Mouse (Mus musculus) gastrocnemius, adult 2 months (tissue): ENCODE data around the gene Zfand5. TPM values are rescaled to one million over a fixed set of nuclear protein-coding genes. Genes with fewer than 3 reads are reported as not detected.
"Not testable (repeated sequence)": the region's sequence is repeated elsewhere in the genome, so short reads cannot be mapped to it uniquely, and the experiment has no call there.

Experiments
- DNase-seq: peaks from one replicate; pipeline ENCODE4 v3.0.0; 2022
- H3K27ac ChIP-seq: fragments of 200-600 bp; 2 replicates; pipeline ENCODE4 v1.8.1; 2022; ENCODE audit warnings: mild to moderate bottlenecking
- H3K4me3 ChIP-seq: fragments of 200-600 bp; 2 replicates; pipeline ENCODE4 v1.8.1; 2022; ENCODE audit warnings: mild to moderate bottlenecking, moderate library complexity
- CTCF ChIP-seq: fragments of 200-600 bp; IDR thresholded peaks from 2 replicates; pipeline ENCODE4 v1.8.1; 2022; ENCODE audit warnings: antibody characterized with exemption, mild to moderate bottlenecking, moderate library complexity
- intact Hi-C: fragments of 180-260 bp; cut with DNase I; formaldehyde crosslinking; loops from one replicate; pipeline ENCODE4 v1.15.1; 2025
- long read RNA-seq, 2 experiments: library from polyadenylated mRNA; stranded (forward); transcript quantifications; one replicate each; pipeline ENCODE4 v2.0.0; 2021
- total RNA-seq, 2 experiments: library from RNA; stranded (reverse); gene quantifications; 2 replicates each; pipeline ENCODE4 v1.2.3; 2021

Gene Zfand5
- 100 to 1,000 TPM; 216 to 335 TPM for total RNA-seq
- long read RNA-seq, experiment 1, full-length matches to known transcripts: 380 of 400 reads
- long read RNA-seq, experiment 1, partial matches to known transcripts: 3 of 400 reads
- long read RNA-seq, experiment 1, other reads (novel, unspliced or antisense): 17 of 400 reads
- long read RNA-seq, experiment 2, full-length matches to known transcripts: 597 of 634 reads
- long read RNA-seq, experiment 2, partial matches to known transcripts: 10 of 634 reads
- long read RNA-seq, experiment 2, other reads (novel, unspliced or antisense): 27 of 634 reads

GRCm38 (mm10) chr19:21271741-21272654, at the start of gene Zfand5:
Gene Zfand5 (plus strand): TSS chr19:21272278.
- intact Hi-C loops: loop anchor here (5.0 kb wide), 3 partner anchors 130 to 1870 kb away; partner anchors contain the start of gene Klf9
- Histone ChIP-seq H3K4me3 (peak within 1 kb of the TSS; percentile 84), H3K27ac (peak within 1 kb of the TSS; percentile 100)
- TF ChIP-seq CTCF: 0 out of 2 replicates have a peak, but pooled peaks have one; percentile 3
- peak; percentile 100 for DNase-seq

DNA sequence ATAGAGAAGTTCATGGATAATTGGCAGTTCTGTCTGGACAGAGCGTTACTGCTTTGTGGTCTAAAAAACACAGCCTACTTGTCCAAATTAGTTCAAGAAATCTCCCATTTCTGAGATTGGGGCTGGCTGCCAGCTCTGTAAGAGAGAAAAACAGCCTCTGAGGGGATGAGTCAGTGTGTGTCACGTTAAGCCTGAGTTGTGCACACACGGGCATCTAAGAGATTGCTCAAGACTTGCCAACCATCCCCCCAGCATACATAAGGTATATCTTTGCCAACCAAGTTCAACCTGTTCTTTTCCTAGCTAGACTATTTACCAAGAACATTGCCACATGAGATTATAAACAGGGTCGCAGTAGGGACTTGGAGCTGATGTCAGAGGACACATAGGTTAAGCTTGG, 44.9 kb upstream of the Zfand5 start:
- TF ChIP-seq CTCF: no peak
- Histone ChIP-seq H3K27ac (no peak overlapping the region), H3K4me3 (no peak overlapping the region)
- peak; percentile 50 for DNase-seq
- intact Hi-C loops: no loop called here

DNA sequence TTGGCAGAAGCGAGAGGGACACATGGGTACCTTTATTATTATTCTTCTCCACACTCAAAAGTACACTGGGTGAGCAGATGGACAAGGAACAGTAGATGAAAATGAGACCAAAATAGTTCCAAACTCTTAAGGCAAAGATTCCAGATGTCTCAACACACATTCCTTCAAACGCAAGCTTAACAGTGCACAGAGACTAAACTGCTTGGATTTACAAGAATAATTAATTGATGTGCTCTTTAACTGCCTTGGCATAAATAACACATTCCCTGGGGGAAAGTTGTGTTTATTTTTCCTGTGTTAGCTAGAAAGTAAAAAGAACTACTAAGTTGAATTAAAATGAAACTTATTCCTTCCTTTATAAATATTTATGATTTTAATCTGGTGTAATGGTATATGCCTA, 44.3 kb upstream of the Zfand5 start:
- Histone ChIP-seq H3K27ac (no peak overlapping the region), H3K4me3 (no peak overlapping the region)
- no peak for DNase-seq
- TF ChIP-seq CTCF: no peak
- intact Hi-C loops: no loop called here

DNA sequence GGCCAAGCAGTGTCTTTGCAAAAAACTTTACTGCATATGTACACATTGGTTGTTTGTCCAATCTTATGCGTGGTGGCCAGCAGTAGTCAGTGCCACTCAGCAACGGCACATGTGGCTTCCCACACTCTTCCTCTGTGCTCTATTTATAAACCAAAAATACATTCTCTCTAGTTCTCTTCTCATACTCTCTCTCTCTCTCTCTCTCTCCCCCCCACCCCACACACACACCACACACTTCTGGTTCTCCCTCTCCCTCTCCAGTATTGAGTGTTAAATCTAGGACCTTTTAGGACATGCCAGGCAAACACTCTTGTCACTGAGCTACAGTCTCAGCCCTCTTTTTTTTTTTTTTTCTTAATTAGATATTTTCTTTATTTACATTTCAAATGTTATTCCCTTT, 23.3 kb upstream of the Zfand5 start:
- intact Hi-C loops, H3K27ac ChIP-seq, H3K4me3 ChIP-seq, DNase-seq: not testable (repeated sequence)

DNA sequence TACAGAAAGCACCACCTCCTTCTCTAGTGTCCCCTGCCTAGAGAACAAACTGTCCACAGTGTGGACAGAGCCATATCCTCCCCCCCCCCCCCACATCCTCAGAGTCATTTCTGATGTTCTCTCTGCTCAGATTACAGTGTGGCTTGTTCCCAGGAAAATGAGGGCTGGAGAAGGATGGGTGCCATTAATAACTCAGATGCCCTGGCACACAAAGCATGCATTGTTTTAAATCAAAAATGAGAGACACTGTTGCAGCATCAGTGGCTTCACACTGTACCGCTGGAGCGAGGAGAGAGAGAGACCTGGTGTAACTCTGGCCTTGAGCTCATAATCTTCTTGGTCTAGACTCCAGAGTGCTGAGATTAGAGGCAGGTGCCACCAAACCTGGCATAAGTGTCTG, 18.2 kb upstream of the Zfand5 start:
- intact Hi-C loops: loop anchor here (5.0 kb wide), 1 partner anchor 222 kb away; no protein-coding TSS in a partner anchor
- H3K4me3 ChIP-seq: no peak overlapping the region
- no peak overlapping the region for H3K27ac ChIP-seq
- peak; percentile 28 for DNase-seq
- no peak for TF ChIP-seq CTCF

DNA sequence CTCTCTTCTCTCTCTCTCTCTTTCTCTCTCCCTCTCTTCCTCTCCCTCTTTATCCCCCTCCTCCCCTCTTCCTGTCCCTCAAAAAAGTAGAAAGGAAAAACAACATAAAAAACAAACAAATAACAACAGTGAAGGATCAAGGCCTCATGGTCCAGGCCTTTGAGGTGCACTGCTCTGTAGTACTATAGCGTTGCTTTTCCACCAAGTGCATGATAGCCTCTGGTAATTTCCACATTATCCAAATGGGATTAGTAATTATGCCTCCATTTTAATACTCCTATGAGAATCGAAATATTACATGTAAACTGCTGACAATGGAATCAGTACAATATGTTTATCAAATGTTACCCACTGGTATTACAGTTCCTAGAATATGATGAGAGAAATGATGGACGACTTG, 16.2 kb upstream of the Zfand5 start:
- TF ChIP-seq CTCF: no peak
- intact Hi-C loops: no loop called here
- no peak for DNase-seq
- Histone ChIP-seq H3K27ac (no peak overlapping the region), H3K4me3 (no peak overlapping the region)

- Histone ChIP-seq H3K27ac (no peak overlapping the region), H3K4me3 (no peak overlapping the region)
- no peak for TF ChIP-seq CTCF
- DNase-seq: no peak
- intact Hi-C loops: no loop called here
Measured at GRCm38 (mm10) chr19:21259453-21259852, 12.6 kb upstream of the Zfand5 start.

DNA sequence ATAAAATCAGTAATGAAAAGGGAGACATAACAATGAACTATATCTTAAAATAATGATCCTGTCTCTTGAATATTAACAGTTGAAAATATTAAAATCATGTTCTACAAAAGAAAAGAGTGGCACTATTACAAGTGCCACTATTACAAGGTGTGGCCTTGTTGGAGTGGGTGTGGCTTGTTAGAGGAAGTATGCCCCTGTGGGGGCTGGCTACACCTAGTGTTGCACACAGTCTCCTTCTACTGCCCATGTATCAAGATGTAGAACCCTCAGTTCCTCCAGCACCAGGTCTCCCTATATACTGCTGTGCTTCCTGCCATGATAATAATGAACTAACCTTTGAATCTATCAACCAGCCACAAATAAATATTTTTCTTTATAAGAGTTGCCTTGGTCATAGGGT, 11.8 kb upstream of the Zfand5 start:
- no peak for DNase-seq
- intact Hi-C loops: no loop called here

GRCm38 (mm10) chr19:21271186-21271585, 892 bp upstream of the Zfand5 start:
- no peak for TF ChIP-seq CTCF
- peak overlapping the region; percentile 84 for H3K4me3 ChIP-seq
- no peak for DNase-seq
- peak overlapping the region; percentile 100 for H3K27ac ChIP-seq
- intact Hi-C loops: loop anchor here (5.0 kb wide), 3 partner anchors 129 to 1871 kb away; partner anchors contain the start of gene Klf9

More for the DNA sequence above, 11.8 kb upstream of the Zfand5 start:
- Histone ChIP-seq H3K4me3 (no peak overlapping the region), H3K27ac (no peak overlapping the region)
- TF ChIP-seq CTCF: no peak

GRCm38 (mm10) chr19:21272655-21273284, 692 bp downstream of the Zfand5 start:
- peak overlapping the region; percentile 84 for H3K4me3 ChIP-seq
- H3K27ac ChIP-seq: peak overlapping the region; percentile 100
- intact Hi-C loops: loop anchor here (5.0 kb wide), 3 partner anchors 130 to 1870 kb away; partner anchors contain the start of gene Klf9
- TF ChIP-seq CTCF: no peak
- peak; percentile 87 for DNase-seq

DNA sequence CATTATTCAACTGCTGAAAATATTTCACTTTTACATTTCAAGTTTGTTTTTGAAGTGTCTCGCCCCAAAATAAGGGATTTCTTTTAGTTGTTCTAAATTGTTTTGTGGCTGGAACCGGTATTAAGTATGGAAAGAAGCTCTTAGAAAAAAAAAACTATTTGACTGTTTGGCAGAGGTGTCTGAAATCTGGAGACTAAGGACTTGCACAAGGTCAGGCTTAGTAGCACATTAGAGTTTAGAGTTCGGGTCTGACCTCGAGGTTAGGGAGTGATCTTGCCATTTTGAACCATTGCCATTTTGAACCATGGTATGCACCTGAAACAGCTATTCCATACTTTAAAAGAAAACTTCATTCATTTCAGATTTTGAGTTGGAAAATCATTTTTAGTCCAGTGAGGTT, 1.4 kb downstream of the Zfand5 start:
- intact Hi-C loops: loop anchor here (5.0 kb wide), 3 partner anchors 131 to 1869 kb away; partner anchors contain the start of gene Klf9
- Histone ChIP-seq H3K27ac (peak overlapping the region; percentile 100), H3K4me3 (peak overlapping the region; percentile 84)
- TF ChIP-seq CTCF: no peak
- no peak for DNase-seq

DNA sequence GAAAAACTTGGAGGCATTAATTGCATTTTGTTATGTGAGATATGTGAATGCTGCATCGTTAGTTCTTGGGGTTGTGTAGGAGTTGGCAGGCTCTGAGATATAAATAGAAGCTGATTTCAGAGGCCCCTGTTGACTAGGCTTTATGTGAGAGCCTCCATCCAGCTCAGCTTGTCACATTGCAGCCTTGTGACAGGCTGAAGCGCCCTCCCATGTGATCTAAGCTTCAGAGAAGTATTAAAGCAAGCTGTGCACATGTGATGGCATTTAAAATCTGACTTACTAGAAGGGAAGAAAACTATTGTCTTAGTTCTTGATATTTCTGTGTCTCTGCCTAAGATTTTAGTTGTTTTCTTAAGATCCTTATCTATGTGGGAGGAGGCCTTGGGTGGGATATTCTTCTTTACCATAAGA, 2.1 kb downstream of the Zfand5 start:
- peak; percentile 76 for DNase-seq
- Histone ChIP-seq H3K4me3 (peak overlapping the region; percentile 84), H3K27ac (peak overlapping the region; percentile 100)
- intact Hi-C loops: loop anchor here (2.0 to 5.0 kb wide), 4 partner anchors 57 to 1868 kb away; partner anchors contain the start of gene Klf9
- no peak for TF ChIP-seq CTCF
